Mouse (Mus musculus) adrenal gland, postnatal 4 days (tissue): ENCODE measurements at regions not wholly inside any gene's neighbourhood (a gene's known extent, or its start where the extent isn't known, plus 50 kb on each side); places are given as distances from the start of the nearest gene placed in this dataset.

Experiments
- DNase-seq, 2 experiments: peaks; one replicate each; pipeline ENCODE4 v3.0.0; 2021 to 2022; ENCODE audit warnings: low spot score in 2 of 2, mixed read lengths in 2 of 2

- no peak for DNase-seq
These were observed 73.4 kb downstream of the Tm4sf1 start for GRCm38 (mm10) chr3:57228400-57228799.

- DNase-seq, result no peak
These were observed 78.0 kb downstream of the Tm4sf1 start for GRCm38 (mm10) chr3:57223773-57224172.

- DNase-seq, result peak in 1 of 2 experiments; percentile 6
These were observed 79.4 kb downstream of the Tm4sf1 start for GRCm38 (mm10) chr3:57222318-57222914.

- no peak for DNase-seq
These were observed 83.4 kb downstream of the Tm4sf1 start for GRCm38 (mm10) chr3:57218431-57218830.

GRCm38 (mm10) chr3:57204066-57204723, 97.6 kb downstream of the Tm4sf1 start:
- no peak for DNase-seq

GRCm38 (mm10) chr3:57203418-57203817, 98.4 kb downstream of the Tm4sf1 start:
- no peak for DNase-seq

GRCm38 (mm10) chr3:57181587-57181986, 120.2 kb downstream of the Tm4sf1 start:
- DNase-seq, result peak in 1 of 2 experiments; percentile 5

- DNase-seq, result no peak
These were observed 148.4 kb downstream of the Tm4sf1 start for GRCm38 (mm10) chr3:57153177-57153948.

- no peak for DNase-seq
These were observed 152.6 kb downstream of the Tm4sf1 start for GRCm38 (mm10) chr3:57149156-57149555.

- peak; percentile 3 to 4 for DNase-seq
These were observed 164.9 kb downstream of the Tm4sf1 start for GRCm38 (mm10) chr3:57136847-57137246.

- no peak for DNase-seq
These were observed 173.2 kb downstream of the Tm4sf1 start for GRCm38 (mm10) chr3:57128606-57129005.

- no peak for DNase-seq
These were observed 175.8 kb downstream of the Tm4sf1 start for GRCm38 (mm10) chr3:57125792-57126485.

- DNase-seq, result no peak
These were observed 183.8 kb downstream of the Tm4sf1 start for GRCm38 (mm10) chr3:57118016-57118415.

GRCm38 (mm10) chr3:57102254-57102653, 199.5 kb downstream of the Tm4sf1 start:
- DNase-seq, result no peak

- no peak for DNase-seq
These were observed 201.3 kb downstream of the Tm4sf1 start for GRCm38 (mm10) chr3:57100515-57100914.

- no peak for DNase-seq
These were observed 206.9 kb downstream of the Tm4sf1 start for GRCm38 (mm10) chr3:57094936-57095335.

- DNase-seq, result no peak
These were observed 208.4 kb downstream of the Tm4sf1 start for GRCm38 (mm10) chr3:57093201-57093940.

- DNase-seq, result no peak
These were observed 227.3 kb downstream of the Tm4sf1 start for GRCm38 (mm10) chr3:57074516-57074915.

GRCm38 (mm10) chr3:57073962-57074506, 227.8 kb downstream of the Tm4sf1 start:
- DNase-seq, result no peak

- DNase-seq, result no peak
These were observed 268.8 kb downstream of the Tm4sf1 start for GRCm38 (mm10) chr3:57033021-57033420.

GRCm38 (mm10) chr3:57018171-57018570, 283.6 kb downstream of the Tm4sf1 start:
- DNase-seq, result no peak
